Mouse (Mus musculus): Measurements from ENCODE around the gene Atg5.

DNA sequence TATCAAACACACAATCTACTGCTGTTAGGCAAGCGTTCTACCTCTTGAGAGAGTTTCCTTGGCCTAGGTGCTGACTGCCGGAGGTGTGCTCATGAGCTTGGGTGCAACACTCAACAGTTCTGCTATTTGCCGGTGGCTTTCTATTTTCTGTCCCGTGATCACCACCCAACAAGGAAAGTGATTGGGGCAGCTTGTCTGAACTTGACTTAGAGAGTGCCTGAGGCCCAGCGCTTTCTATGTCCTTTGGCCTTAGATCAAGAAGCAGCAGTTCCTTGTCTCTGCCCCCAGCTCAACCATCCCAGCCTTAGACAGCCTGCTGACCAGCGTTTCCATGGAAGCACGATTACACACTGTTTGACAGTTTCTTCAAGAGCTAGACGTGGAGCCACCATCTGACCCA, 124.7 kb downstream of the Atg5 start:
- no peak for TF ChIP-seq FLI1 (IDR thresholded peaks at IDR 0.05; ENCODE audit: low read length)
- no peak for TF ChIP-seq GATA1 (IDR thresholded peaks at IDR 0.05; ENCODE audit: borderline replicate concordance, low read length)

Measured in megakaryocyte, embryonic 14.5 days (primary cell).